Mouse (Mus musculus) right cerebral cortex, adult 2 months (tissue): ENCODE measurements around the gene Ypel4.
"Not testable (repeated sequence)": the region's sequence is repeated elsewhere in the genome, so short reads cannot be mapped to it uniquely, and the experiment has no call there.

Source experiments
- DNase-seq, 2 experiments: peaks; one replicate each; pipeline ENCODE4 v3.0.0; 2021 to 2022; ENCODE audit warnings: low spot score in 2 of 2

The Ypel4 gene

GRCm38 (mm10) chr2:84727172-84727858 is 6.5 kb upstream of the Ypel4 start, which contains the start of gene Clp1:
TSS of gene Clp1 (minus strand) at chr2:84727350.
- DNase-seq: peak; percentile 97 to 99

GRCm38 (mm10) chr2:84728191-84728590 is 5.7 kb upstream of the Ypel4 start:
- DNase-seq: not testable (repeated sequence)

- DNase-seq: no peak
These were observed 2.7 kb upstream of the Ypel4 start for GRCm38 (mm10) chr2:84731206-84731605.

GRCm38 (mm10) chr2:84732394-84732793 is 1.5 kb upstream of the Ypel4 start:
- DNase-seq: no peak

- DNase-seq: peak; percentile 49 to 64
These were observed 550 bp downstream of the Ypel4 start for GRCm38 (mm10) chr2:84734351-84734864.

GRCm38 (mm10) chr2:84734919-84735318 is 1.1 kb downstream of the Ypel4 start:
- no peak for DNase-seq

GRCm38 (mm10) chr2:84735346-84735920 is 1.6 kb downstream of the Ypel4 start:
- no peak for DNase-seq

GRCm38 (mm10) chr2:84736312-84737161 is 2.7 kb downstream of the Ypel4 start:
- DNase-seq: no peak

- no peak for DNase-seq
These were observed 3.6 kb downstream of the Ypel4 start for GRCm38 (mm10) chr2:84737451-84737925.

GRCm38 (mm10) chr2:84738271-84738911 is 4.5 kb downstream of the Ypel4 start:
- no peak for DNase-seq

- peak in 1 of 2 experiments; percentile 21 for DNase-seq
These were observed 6.9 kb downstream of the Ypel4 start for GRCm38 (mm10) chr2:84740608-84741333.

- DNase-seq: no peak
These were observed 8.1 kb downstream of the Ypel4 start for GRCm38 (mm10) chr2:84741841-84742450.

- DNase-seq: peak in 1 of 2 experiments; percentile 13
These were observed 8.8 kb downstream of the Ypel4 start for GRCm38 (mm10) chr2:84742451-84743283.

GRCm38 (mm10) chr2:84743561-84743960 is 9.7 kb downstream of the Ypel4 start, which contains the start of gene Gm19426:
TSS of gene Gm19426 (minus strand) at chr2:84743655.
- peak; percentile 59 to 61 for DNase-seq

- DNase-seq: no peak
These were observed 10.3 kb downstream of the Ypel4 start for GRCm38 (mm10) chr2:84744126-84744525.

GRCm38 (mm10) chr2:84750115-84750514 is 16.3 kb downstream of the Ypel4 start:
- no peak for DNase-seq

- DNase-seq: no peak
These were observed 22.4 kb downstream of the Ypel4 start for GRCm38 (mm10) chr2:84756245-84756644.

GRCm38 (mm10) chr2:84757026-84757682 is 23.3 kb downstream of the Ypel4 start:
- no peak for DNase-seq
